Mouse (Mus musculus): ENCODE measurements at regions not wholly inside any gene's neighbourhood (a gene's known extent, or its start where the extent isn't known, plus 50 kb on each side); places are given as distances from the start of the nearest gene placed in this dataset.

DNA sequence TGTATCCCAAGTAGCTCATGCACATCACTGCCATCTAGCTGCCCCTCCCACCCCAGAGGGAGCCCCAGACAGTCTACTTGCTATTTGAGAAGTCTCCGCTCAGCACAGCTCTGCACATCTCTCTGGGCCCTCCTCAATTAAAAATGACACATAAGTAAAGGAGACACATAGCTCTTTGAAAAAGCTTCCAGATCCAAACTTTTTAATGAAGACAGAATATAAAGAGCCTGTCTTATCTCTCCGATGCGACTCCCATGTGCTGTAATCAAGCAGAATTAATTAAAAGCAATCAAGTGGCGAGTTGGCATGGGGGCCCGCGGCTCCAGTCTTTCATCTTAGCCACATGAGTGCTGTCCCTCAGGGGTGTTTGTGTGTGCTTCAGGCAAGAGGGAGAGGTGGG lies 144.6 kb upstream of the Gjb5 start:
- Histone ChIP-seq H3K36me3 (ENCODE audit: control insufficient read depth, insufficient read depth, low read length) (no peaks in the 10 kb centered on the region), H3K27ac (ENCODE audit: control insufficient read depth, insufficient read depth, low read depth, low read length) (no peak overlapping the region), H3K4me1 (ENCODE audit: control insufficient read depth, insufficient read depth, low read length) (no peaks in the 10 kb centered on the region), H3K27me3 (ENCODE audit: control insufficient read depth, insufficient read depth, low read length) (no peaks in the 10 kb centered on the region), H3K4me3 (ENCODE audit: control insufficient read depth, low read depth, low read length) (no peak overlapping the region)
- no peak for TF ChIP-seq CTCF (IDR thresholded peaks at IDR 0.05; ENCODE audit: control insufficient read depth, insufficient read depth, insufficient replicate concordance, low read depth, low read length)

DNA sequence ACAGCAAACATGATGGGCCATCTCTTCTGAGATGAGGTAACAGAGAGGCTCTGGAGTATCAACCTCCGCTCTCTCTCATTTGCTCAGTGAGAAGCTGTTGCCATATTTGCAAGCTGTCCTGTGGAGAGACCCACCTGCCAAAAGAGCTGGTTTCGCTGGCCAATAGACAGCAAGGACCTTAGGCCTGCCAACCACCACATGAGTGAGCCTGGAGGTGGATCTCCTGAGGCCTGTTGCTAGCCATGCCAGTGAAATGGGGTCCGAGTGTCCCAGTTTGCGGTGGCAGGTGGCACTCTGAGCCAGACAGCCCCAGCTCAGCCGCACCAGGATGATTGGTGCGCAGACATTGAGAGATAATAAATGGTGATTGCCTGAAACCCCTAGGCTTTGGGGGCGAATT lies 143.9 kb upstream of the Gjb5 start:
- Histone ChIP-seq H3K27me3 (ENCODE audit: control insufficient read depth, insufficient read depth, low read length) (no peaks in the 10 kb centered on the region), H3K4me1 (ENCODE audit: control insufficient read depth, insufficient read depth, low read length) (no peaks in the 10 kb centered on the region), H3K27ac (ENCODE audit: control insufficient read depth, insufficient read depth, low read depth, low read length) (no peak overlapping the region), H3K4me3 (ENCODE audit: control insufficient read depth, low read depth, low read length) (no peak overlapping the region), H3K36me3 (ENCODE audit: control insufficient read depth, insufficient read depth, low read length) (no peaks in the 10 kb centered on the region)
- TF ChIP-seq CTCF (IDR thresholded peaks at IDR 0.05; ENCODE audit: control insufficient read depth, insufficient read depth, insufficient replicate concordance, low read depth, low read length) (no peak), POLR2A (IDR thresholded peaks at IDR 0.05; ENCODE audit: control insufficient read depth, low read depth, low read length) (no peak)

DNA sequence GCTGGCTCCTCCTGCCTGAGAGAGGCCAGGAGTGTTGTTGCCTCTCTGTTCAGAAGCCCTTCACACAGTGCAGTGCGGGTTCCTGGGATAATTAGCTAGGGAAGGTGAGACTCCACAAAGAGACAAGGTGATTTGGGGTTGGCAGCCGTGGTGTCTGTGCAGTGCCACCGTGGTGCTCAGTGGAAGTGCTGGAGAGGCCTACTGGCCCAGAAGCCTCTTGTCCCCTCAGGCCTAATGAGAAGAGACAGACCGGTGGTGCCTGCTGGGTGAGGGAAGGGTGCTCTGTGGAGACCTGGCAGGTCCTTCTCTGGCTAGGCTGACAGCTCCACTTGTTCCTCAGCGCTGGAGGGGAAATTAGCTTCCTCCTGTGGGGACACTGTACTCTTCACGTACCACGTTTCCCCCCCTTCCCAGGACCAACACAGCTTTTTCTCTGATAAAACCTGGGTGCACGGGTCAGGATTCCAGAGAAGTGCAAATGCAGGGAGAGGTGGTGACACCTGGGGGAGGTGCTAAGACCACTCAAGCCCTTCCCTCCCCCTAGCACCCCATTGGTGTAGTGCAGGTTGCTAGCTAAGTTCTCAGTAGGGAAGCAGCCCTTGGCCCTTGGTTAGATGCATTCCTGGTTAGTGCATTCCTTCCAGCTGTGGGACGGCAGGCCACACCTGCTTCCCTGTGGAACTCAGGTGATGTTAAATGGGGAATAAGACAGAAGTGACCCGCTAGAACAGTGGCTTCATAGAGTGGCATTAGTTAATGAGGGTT lies 129.2 kb upstream of the Gjb5 start:
- H3K36me3 ChIP-seq (ENCODE audit: control insufficient read depth, insufficient read depth, low read length): no peaks in the 10 kb centered on the region
- no peak for TF ChIP-seq POLR2A (IDR thresholded peaks at IDR 0.05; ENCODE audit: control insufficient read depth, low read depth, low read length)
- TF ChIP-seq CTCF (IDR thresholded peaks at IDR 0.05; ENCODE audit: control insufficient read depth, insufficient read depth, insufficient replicate concordance, low read depth, low read length): no peak
- H3K27me3 ChIP-seq (ENCODE audit: control insufficient read depth, insufficient read depth, low read length): no peaks in the 10 kb centered on the region
- no peaks in the 10 kb centered on the region for H3K4me1 ChIP-seq (ENCODE audit: control insufficient read depth, insufficient read depth, low read length)
- H3K27ac ChIP-seq (ENCODE audit: control insufficient read depth, insufficient read depth, low read depth, low read length): no peak overlapping the region
- no peak overlapping the region for H3K4me3 ChIP-seq (ENCODE audit: control insufficient read depth, low read depth, low read length)

DNA sequence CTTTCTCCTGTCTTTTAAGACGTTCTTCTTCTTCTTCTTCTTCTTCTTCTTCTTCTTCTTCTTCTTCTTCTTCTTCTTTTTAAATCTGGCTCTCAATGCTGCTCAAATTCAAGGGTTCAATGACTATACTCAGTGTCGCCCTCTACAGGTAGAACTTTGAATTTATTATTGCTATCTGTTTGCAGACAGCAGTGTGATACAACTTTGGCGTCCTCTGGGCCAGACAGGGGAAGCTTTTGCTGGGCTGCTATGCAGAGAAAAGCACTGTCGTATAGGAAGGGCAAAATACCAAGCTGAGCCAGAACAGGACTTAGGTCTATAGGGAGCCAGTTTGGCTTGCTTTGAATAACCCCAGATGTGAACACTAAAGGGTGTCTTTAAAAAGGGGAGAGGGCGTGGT lies 127.3 kb upstream of the Gjb5 start:
- TF ChIP-seq POLR2A (IDR thresholded peaks at IDR 0.05; ENCODE audit: control insufficient read depth, low read depth, low read length) (no peak), CTCF (IDR thresholded peaks at IDR 0.05; ENCODE audit: control insufficient read depth, insufficient read depth, insufficient replicate concordance, low read depth, low read length) (no peak)
- no peak overlapping the region for H3K4me3 ChIP-seq (ENCODE audit: control insufficient read depth, low read depth, low read length)
- no peaks in the 10 kb centered on the region for H3K27me3 ChIP-seq (ENCODE audit: control insufficient read depth, insufficient read depth, low read length)
- H3K36me3 ChIP-seq (ENCODE audit: control insufficient read depth, insufficient read depth, low read length): no peaks in the 10 kb centered on the region
- H3K27ac ChIP-seq (ENCODE audit: control insufficient read depth, insufficient read depth, low read depth, low read length): no peak overlapping the region
- no peaks in the 10 kb centered on the region for H3K4me1 ChIP-seq (ENCODE audit: control insufficient read depth, insufficient read depth, low read length)

DNA sequence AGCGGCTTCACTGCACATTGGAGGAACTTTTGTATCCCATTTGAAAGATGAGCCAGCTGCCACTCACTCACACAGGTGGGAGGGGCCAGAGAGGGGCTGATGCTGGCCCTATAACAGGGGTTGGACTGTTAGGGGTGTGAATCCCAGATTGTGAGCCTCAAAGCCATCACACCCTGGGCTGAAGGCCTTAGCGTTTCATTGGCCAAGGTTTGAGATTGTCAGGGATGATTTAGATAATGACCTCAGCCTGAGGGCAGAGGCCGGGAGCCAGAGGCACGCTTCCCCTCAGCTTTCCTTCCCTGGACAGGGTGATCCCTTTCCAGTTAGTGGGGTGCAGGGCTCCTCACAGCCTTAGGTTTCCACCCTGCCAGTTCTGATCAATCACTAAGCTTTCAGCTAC lies 124.5 kb upstream of the Gjb5 start:
- Histone ChIP-seq H3K4me1 (ENCODE audit: control insufficient read depth, insufficient read depth, low read length) (no peaks in the 10 kb centered on the region), H3K27ac (ENCODE audit: control insufficient read depth, insufficient read depth, low read depth, low read length) (no peak overlapping the region), H3K4me3 (ENCODE audit: control insufficient read depth, low read depth, low read length) (no peak overlapping the region), H3K36me3 (ENCODE audit: control insufficient read depth, insufficient read depth, low read length) (no peaks in the 10 kb centered on the region), H3K27me3 (ENCODE audit: control insufficient read depth, insufficient read depth, low read length) (no peaks in the 10 kb centered on the region)
- TF ChIP-seq POLR2A (IDR thresholded peaks at IDR 0.05; ENCODE audit: control insufficient read depth, low read depth, low read length): no peak
- TF ChIP-seq CTCF (IDR thresholded peaks at IDR 0.05; ENCODE audit: control insufficient read depth, insufficient read depth, insufficient replicate concordance, low read depth, low read length): no peak

DNA sequence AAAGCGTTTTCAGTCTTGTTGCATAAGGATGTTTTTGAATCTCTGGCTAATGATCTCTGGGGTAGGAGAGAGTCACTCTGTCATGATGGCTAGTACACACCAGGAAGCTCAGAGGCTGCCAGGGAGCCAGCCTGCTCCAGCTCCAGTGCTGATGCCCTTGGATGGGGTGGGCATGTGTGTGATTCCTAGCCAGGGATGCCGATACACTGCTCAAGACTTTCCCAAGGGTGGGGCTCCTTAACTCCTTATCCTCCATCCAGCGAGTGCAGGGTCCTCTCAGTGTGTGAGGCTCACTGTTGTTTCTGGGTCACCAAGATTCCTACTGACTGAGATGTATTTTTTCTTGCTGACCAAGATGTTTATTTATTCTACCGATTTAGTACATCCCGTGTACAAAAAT lies 122.4 kb upstream of the Gjb5 start:
- Histone ChIP-seq H3K36me3 (ENCODE audit: control insufficient read depth, insufficient read depth, low read length) (no peaks in the 10 kb centered on the region), H3K27ac (ENCODE audit: control insufficient read depth, insufficient read depth, low read depth, low read length) (no peak overlapping the region), H3K4me1 (ENCODE audit: control insufficient read depth, insufficient read depth, low read length) (peaks cover under 1% of the 10 kb centered on the region; the same call in 1 of the 2 replicates), H3K4me3 (ENCODE audit: control insufficient read depth, low read depth, low read length) (no peak overlapping the region), H3K27me3 (ENCODE audit: control insufficient read depth, insufficient read depth, low read length) (no peaks in the 10 kb centered on the region)
- TF ChIP-seq CTCF (IDR thresholded peaks at IDR 0.05; ENCODE audit: control insufficient read depth, insufficient read depth, insufficient replicate concordance, low read depth, low read length): no peak
- no peak for TF ChIP-seq POLR2A (IDR thresholded peaks at IDR 0.05; ENCODE audit: control insufficient read depth, low read depth, low read length)

DNA sequence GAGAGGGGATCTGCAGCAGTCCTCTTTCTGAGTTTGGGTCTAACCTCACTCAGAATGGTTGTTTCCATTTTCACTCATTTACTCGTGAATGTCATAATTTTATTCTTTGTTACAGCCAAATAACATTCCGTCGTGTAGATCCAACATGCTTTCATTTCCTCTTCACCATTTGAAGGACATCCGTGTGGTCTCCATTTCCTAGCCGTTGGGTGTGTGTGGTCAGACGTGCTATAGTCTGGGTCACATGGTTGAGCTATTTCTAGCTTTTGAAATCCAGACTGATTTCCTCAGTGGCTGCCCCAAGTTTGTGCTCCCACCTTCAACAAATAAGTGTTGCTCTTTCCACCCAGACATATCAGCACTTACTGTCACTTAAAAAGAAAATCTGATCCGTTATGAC lies 111.9 kb upstream of the Gjb5 start:
- Histone ChIP-seq H3K4me1 (ENCODE audit: control insufficient read depth, insufficient read depth, low read length) (peaks cover 3% of the 10 kb centered on the region), H3K36me3 (ENCODE audit: control insufficient read depth, insufficient read depth, low read length) (no peaks in the 10 kb centered on the region), H3K27me3 (ENCODE audit: control insufficient read depth, insufficient read depth, low read length) (no peaks in the 10 kb centered on the region), H3K4me3 (ENCODE audit: control insufficient read depth, low read depth, low read length) (no peak overlapping the region), H3K27ac (ENCODE audit: control insufficient read depth, insufficient read depth, low read depth, low read length) (no peak overlapping the region)
- no peak for TF ChIP-seq CTCF (IDR thresholded peaks at IDR 0.05; ENCODE audit: control insufficient read depth, insufficient read depth, insufficient replicate concordance, low read depth, low read length)
- TF ChIP-seq POLR2A (IDR thresholded peaks at IDR 0.05; ENCODE audit: control insufficient read depth, low read depth, low read length): no peak

All from testis, adult 2 months (tissue).